Mouse (Mus musculus) cerebellum, adult 2 months (tissue): ENCODE measurements around the gene Zbtb20.

Experiments used
- CTCF ChIP-seq: fragments of 200-500 bp; IDR thresholded peaks from 2 replicates; pipeline ENCODE4 v1.5.1; 2011; ENCODE audit warnings: low read depth, mild to moderate bottlenecking, control low read depth, low read length, moderate library complexity, borderline replicate concordance; ENCODE audit not compliant: insufficient read depth
- POLR2A ChIP-seq: fragments of 200-500 bp; IDR thresholded peaks from 2 replicates; pipeline ENCODE4 v1.6.1; 2011; ENCODE audit warnings: low read length, control low read depth, borderline replicate concordance; ENCODE audit not compliant: insufficient read depth

DNA sequence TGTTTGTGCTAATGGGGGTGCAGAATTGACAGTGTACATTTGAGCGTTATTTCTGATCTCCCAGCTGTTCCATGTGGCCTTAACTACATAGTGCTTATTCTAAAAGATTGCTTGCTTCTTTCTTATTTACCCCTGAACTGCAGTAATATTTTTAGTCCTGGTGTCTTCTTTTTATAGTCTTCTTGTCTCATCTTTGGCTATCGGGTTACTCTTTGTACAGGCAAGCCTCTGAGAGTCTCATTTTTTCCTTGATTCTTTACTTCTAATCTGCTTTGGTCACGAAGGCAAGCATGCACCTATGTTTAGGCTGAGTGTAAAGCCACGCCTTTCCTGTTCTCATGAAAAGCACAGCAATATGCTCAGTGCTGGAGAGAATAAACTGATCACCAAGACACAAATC lies 608.7 kb downstream of the Zbtb20 start:
- TF ChIP-seq CTCF (no peak), POLR2A (no peak)
